Mouse (Mus musculus) hindbrain, embryonic 16.5 days (tissue): Measurements from ENCODE around the gene Lbhd1. TPM values are rescaled to one million over a fixed set of nuclear protein-coding genes. Genes with fewer than 3 reads are reported as not detected.

Source experiments
- ATAC-seq: fragments of 200-750 bp; cut with Nextera tagmentation; 2 replicates; pipeline ENCODE4 v1.8.0; 2017; ENCODE audit warnings: moderate TSS enrichment, moderate library complexity
- H3K27ac ChIP-seq: fragments of 300-500 bp; sonication (generic); 2 replicates; pipeline ENCODE4 v1.5.1; 2014; ENCODE audit warnings: low read depth, mild to moderate bottlenecking, control low read depth, low read length, moderate library complexity
- H3K27me3 ChIP-seq: fragments of 300-500 bp; sonication (generic); replicated peaks from 2 replicates; pipeline ENCODE4 v1.6.1; 2014; ENCODE audit warnings: low read length; ENCODE audit not compliant: control insufficient read depth, insufficient read depth
- H3K36me3 ChIP-seq: fragments of 300-500 bp; sonication (generic); 2 replicates; pipeline ENCODE4 v1.6.1; 2014; ENCODE audit warnings: mild to moderate bottlenecking, low read length, moderate library complexity, mixed read lengths; ENCODE audit not compliant: control insufficient read depth, insufficient read depth
- H3K4me1 ChIP-seq: fragments of 300-500 bp; sonication (generic); 2 replicates; pipeline ENCODE4 v1.6.1; 2014; ENCODE audit warnings: low read depth, low read length; ENCODE audit not compliant: control insufficient read depth, insufficient read depth
- H3K4me2 ChIP-seq: fragments of 300-500 bp; sonication (generic); 2 replicates; pipeline ENCODE4 v1.6.1; 2014; ENCODE audit warnings: mild to moderate bottlenecking, low read length, control low read depth, moderate library complexity
- H3K4me3 ChIP-seq: fragments of 300-500 bp; sonication (generic); 2 replicates; pipeline ENCODE4 v1.5.1; 2014; ENCODE audit warnings: mild to moderate bottlenecking, low read length, control low read depth, moderate library complexity
- H3K9ac ChIP-seq: fragments of 300-500 bp; sonication (generic); 2 replicates; pipeline ENCODE4 v1.6.1; 2014; ENCODE audit warnings: low read depth, mild to moderate bottlenecking, control low read depth, low read length, moderate library complexity
- H3K9me3 ChIP-seq: fragments of 300-500 bp; sonication (generic); 2 replicates; pipeline ENCODE4 v1.6.1; 2014; ENCODE audit warnings: mild to moderate bottlenecking, low read length, moderate library complexity; ENCODE audit not compliant: control insufficient read depth
- WGBS: fragments of 180-500 bp; shearing (Covaris S2); extraction: QIAGEN DNeasy Blood & Tissue Kit; methylation state at CpG from one replicate; pipeline ENCODE4 v1.1.7; 2014; 5-methylcytosine and 5-hydroxymethylcytosine counted together
- polyA plus RNA-seq: library from polyadenylated mRNA; unstranded; fragments of >200 nt; fragmentation: Nextera tagmentation; extraction: Ambion mirVana; gene quantifications from 2 replicates; pipeline ENCODE4 v1.2.1, GENCODE M21; 2015

The Lbhd1 gene
- polyA plus RNA-seq, 1 experiment from 2014 or later: 35.0 TPM

DNA sequence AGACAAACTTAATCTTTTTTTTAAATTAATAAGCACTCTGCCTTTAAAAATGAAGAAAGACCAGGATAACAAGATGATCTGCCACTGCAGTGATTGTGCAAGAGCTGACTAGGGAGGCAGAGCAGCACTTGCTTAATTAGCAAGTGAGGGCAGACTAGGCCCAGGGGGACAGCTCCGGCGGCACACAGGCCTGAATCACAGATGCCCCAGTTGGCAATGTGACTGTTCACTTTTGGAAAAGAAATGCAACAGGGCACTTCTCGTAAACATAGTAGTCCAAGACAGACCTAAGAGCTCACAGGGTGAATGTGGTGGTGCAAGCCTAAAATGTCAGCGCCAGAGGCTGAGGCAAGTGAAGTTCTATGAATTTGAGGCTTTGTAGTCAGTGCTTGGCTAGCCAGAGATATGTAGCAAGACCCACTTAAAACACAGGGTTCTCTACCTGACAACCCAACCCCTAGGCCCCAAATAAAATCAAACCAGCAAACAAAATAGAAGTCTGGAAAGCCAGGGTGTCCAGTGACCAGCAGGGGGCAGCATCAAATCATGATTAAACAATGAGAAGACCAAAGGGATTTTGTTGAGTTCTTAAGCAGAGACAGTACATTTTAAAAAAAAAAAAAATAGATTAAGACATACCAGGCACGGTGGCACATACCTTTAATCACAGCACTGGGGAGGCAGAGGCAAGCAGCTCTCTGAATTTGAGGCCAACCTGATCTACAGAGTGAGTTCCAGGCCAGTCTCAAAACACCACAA, 39.0 kb upstream of the Lbhd1 start:
- ATAC-seq: no peak
- no peaks in the 10 kb centered on the region for H3K27me3 ChIP-seq
- H3K9ac ChIP-seq: no peak overlapping the region
- no peak overlapping the region for H3K27ac ChIP-seq
- no peaks in the 10 kb centered on the region for H3K9me3 ChIP-seq
- no peak overlapping the region for H3K4me2 ChIP-seq
- no peak overlapping the region for H3K4me3 ChIP-seq
- 62% methylated on average over 5 of the region's 5 CpGs for WGBS
- H3K36me3 ChIP-seq: peaks cover 23% of the 10 kb centered on the region
- peaks cover 12% of the 10 kb centered on the region for H3K4me1 ChIP-seq

DNA sequence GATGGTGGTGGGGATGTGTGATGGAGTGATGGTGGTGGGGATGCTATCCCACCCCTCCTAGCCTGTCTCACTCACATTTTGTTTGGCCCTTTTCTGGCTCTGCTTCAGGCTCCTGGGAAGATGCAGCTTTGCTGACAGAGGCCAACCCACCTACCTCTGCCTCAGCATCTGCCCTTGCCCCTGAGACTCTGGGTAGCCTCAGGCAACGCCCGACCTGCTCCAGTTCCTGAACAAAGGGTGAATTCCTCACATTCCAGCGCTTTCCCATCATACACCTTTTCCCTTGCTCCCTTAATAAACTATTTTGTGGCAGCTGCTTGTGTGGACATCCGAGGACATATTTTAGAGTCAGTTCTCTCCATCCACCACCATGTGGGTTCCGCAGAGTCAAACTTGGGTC, 35.2 kb upstream of the Lbhd1 start:
- no peak for ATAC-seq
- H3K4me2 ChIP-seq: no peak overlapping the region

DNA sequence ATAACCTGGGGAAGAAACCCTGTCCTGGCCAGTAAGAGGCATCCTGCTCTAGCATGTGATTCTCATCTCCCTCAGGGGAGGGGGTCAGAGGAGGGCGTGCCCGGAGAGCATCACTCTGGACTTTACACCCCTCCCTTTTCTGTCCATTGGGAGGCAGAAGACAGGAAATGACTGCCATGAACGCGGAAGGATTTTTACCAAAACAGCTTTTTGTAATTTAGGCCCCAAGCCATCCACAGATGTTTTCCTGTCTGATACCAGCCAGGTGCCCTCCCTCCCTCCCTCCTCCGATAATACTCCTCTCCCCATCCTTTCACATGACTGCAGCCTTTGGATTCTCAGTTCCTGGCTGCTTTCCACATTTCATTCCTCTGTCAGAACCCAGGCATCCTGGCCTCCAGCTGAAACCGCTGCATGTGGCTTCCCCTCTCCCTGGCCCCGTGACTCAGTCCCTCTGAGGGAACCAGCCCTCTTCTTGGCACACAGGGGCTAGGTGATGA, 33.1 kb upstream of the Lbhd1 start, which contains the start of gene Lrrn4cl:
Gene Lrrn4cl, plus strand, starts transcription at position 367 of the 500 bp plus-strand sequence.
- WGBS: 37% methylated on average over 7 of the region's 7 CpGs
- no peak within 1 kb of the TSS for H3K27ac ChIP-seq
- H3K36me3 ChIP-seq: peaks cover 16% of the 10 kb centered on the region
- no peak within 1 kb of the TSS for H3K4me3 ChIP-seq
- H3K4me2 ChIP-seq: no peak within 1 kb of the TSS
- ATAC-seq: peak; percentile 56; the same call in 1 of the 2 replicates
- H3K4me1 ChIP-seq: no peaks in the 10 kb centered on the region
- H3K27me3 ChIP-seq: no peaks in the 10 kb centered on the region
- H3K9me3 ChIP-seq: no peaks in the 10 kb centered on the region
- peak within 1 kb of the TSS; percentile 27; the same call in 1 of the 2 replicates for H3K9ac ChIP-seq

More for the DNA sequence above, 35.2 kb upstream of the Lbhd1 start:
- WGBS: 76% methylated on average over 5 of the region's 5 CpGs
- Histone ChIP-seq H3K27me3 (no peaks in the 10 kb centered on the region), H3K9ac (no peak overlapping the region), H3K27ac (no peak overlapping the region), H3K9me3 (no peaks in the 10 kb centered on the region), H3K4me1 (no peaks in the 10 kb centered on the region; the same call in 1 of the 2 replicates), H3K36me3 (peaks cover 16% of the 10 kb centered on the region), H3K4me3 (no peak overlapping the region)

DNA sequence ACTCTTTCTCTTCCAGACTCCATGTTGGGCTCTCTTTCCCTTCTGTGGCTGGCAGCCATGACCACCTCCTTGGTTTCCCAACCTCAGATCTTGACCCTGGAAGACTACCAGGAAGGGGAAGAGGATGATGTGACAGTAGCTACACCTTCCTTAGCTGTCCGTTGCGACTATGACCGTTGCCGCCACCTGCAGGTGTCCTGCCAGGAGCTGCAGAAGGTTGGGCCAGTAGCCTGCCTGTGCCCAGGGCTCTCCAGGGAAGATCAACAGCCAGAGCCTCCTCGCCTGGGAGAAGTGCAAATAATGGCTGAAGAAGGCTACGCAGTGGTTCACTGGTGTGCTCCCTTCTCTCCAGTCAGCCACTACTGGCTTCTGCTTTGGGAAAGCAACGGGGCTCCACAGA, 31.9 kb upstream of the Lbhd1 start:
- 57% methylated on average over 7 of the region's 7 CpGs for WGBS

GRCm38 (mm10) chr19:8852236-8852928, 31.1 kb upstream of the Lbhd1 start:
- H3K9ac ChIP-seq: no peak overlapping the region
- no peaks in the 10 kb centered on the region for H3K27me3 ChIP-seq
- peaks cover 7% of the 10 kb centered on the region for H3K36me3 ChIP-seq
- H3K9me3 ChIP-seq: no peaks in the 10 kb centered on the region
- 59% methylated on average over 10 of the region's 10 CpGs for WGBS
- ATAC-seq: no peak
- no peak overlapping the region for H3K4me2 ChIP-seq
- no peak overlapping the region for H3K27ac ChIP-seq
- no peaks in the 10 kb centered on the region for H3K4me1 ChIP-seq
- no peak overlapping the region for H3K4me3 ChIP-seq

More for the DNA sequence above, 31.9 kb upstream of the Lbhd1 start:
- no peak overlapping the region for H3K4me3 ChIP-seq
- H3K27ac ChIP-seq: no peak overlapping the region
- H3K27me3 ChIP-seq: no peaks in the 10 kb centered on the region
- no peak for ATAC-seq
- H3K4me2 ChIP-seq: no peak overlapping the region
- H3K36me3 ChIP-seq: peaks cover 11% of the 10 kb centered on the region
- H3K9ac ChIP-seq: no peak overlapping the region
- H3K4me1 ChIP-seq: no peaks in the 10 kb centered on the region
- no peaks in the 10 kb centered on the region for H3K9me3 ChIP-seq

DNA sequence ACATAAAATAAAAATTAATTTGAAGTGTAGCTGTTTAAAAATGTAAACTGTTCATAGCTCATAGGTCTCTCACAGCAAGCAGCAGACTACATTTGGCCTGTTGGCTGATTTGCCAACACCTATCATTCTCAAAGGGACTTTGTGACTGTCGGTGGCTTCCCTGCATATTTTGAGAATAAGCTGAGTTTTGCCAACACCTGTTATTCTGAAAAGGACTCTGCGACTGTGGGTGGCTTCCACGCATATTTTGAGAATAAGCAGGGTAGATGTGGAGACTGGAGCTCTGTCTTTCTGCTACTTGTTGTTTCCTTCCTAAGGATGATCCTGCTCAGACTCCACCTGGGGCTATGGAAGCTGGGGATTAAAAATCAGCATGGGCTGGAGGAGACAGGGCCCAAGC, 30.4 kb upstream of the Lbhd1 start:
- 82% methylated on average over 3 of the region's 3 CpGs for WGBS
- ATAC-seq: no peak
- H3K4me1 ChIP-seq: no peaks in the 10 kb centered on the region
- H3K4me3 ChIP-seq: no peak overlapping the region
- no peaks in the 10 kb centered on the region for H3K9me3 ChIP-seq
- H3K27ac ChIP-seq: no peak overlapping the region
- no peaks in the 10 kb centered on the region for H3K27me3 ChIP-seq
- H3K36me3 ChIP-seq: peaks cover 2% of the 10 kb centered on the region; the same call in 1 of the 2 replicates
- no peak overlapping the region for H3K9ac ChIP-seq
- no peak overlapping the region for H3K4me2 ChIP-seq

DNA sequence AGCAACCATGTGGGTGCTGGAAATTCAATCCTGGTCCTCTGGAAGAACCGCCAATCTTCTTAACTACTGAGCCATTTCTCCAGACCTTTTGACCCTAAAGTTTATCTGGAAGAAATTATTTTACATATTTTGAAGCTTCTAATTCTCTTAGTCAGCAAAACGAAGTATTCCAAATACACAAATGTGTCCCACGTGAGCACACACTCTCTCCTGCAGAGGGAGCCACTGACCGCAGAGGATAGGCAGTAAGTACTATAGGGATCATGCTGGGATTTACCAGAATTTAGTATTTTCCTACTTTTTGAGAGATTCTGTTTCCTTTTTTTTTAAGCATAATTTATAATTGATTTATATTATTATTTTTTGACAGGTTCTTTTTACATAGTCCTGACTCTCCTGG, 25.8 kb upstream of the Lbhd1 start:
- H3K4me2 ChIP-seq: no peak overlapping the region
- H3K27ac ChIP-seq: no peak overlapping the region
- no peaks in the 10 kb centered on the region for H3K27me3 ChIP-seq
- no peak for ATAC-seq
- no peak overlapping the region for H3K4me3 ChIP-seq
- no peak overlapping the region for H3K9ac ChIP-seq
- no peaks in the 10 kb centered on the region for H3K4me1 ChIP-seq
- H3K9me3 ChIP-seq: no peaks in the 10 kb centered on the region
- no peaks in the 10 kb centered on the region for H3K36me3 ChIP-seq
- WGBS: 39% methylated on average over 4 of the region's 4 CpGs

DNA sequence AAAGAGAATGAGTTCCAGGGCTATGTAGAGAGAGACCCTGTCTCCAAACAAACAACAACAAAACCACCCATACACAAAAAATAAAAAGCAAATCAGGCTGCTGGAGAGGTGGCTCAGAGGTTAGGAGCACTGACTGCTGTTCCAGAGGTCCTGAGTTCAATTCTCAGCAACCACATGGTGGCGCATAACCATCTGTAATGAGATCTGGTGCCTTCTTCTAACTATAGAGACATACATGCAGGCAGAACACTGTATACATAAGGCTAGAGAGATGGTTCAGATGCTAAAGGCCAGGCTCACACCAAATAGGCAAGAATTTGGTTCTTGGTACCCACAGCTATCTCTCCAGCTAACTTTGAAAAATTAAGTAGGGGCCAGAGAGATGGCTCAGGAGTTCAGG, 24.5 kb upstream of the Lbhd1 start:
- H3K27me3 ChIP-seq: no peaks in the 10 kb centered on the region
- no peak overlapping the region for H3K4me2 ChIP-seq
- ATAC-seq: no peak
- H3K4me1 ChIP-seq: no peaks in the 10 kb centered on the region
- no peak overlapping the region for H3K4me3 ChIP-seq
- no peaks in the 10 kb centered on the region for H3K9me3 ChIP-seq
- no peaks in the 10 kb centered on the region for H3K36me3 ChIP-seq
- H3K27ac ChIP-seq: no peak overlapping the region
- 15% methylated on average over 1 of the region's 1 CpGs for WGBS
- no peak overlapping the region for H3K9ac ChIP-seq

DNA sequence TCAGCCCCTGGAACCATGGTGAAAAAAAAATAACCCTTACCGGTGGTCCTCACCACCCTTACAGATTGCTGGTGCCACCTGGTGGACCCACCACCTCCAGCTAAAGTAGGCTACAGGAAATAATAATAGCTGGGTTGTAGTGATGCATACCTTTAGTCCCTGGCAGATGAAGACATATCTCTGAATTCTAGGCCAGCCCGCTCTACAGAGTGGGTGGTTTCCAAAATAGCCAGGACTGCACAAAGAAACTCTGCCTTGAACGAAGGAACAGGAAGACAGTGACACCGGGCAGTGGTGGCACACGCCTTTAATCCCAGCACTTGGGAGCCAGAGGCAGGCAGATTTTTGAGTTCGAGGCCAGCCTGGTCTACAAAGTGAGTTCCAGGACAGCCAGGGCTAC, 19.3 kb upstream of the Lbhd1 start:
- no peak for ATAC-seq
- 85% methylated on average over 6 of the region's 6 CpGs for WGBS
- Histone ChIP-seq H3K4me1 (no peaks in the 10 kb centered on the region), H3K27me3 (no peaks in the 10 kb centered on the region), H3K27ac (no peak overlapping the region), H3K9ac (no peak overlapping the region), H3K9me3 (no peaks in the 10 kb centered on the region), H3K4me2 (no peak overlapping the region), H3K4me3 (no peak overlapping the region), H3K36me3 (no peaks in the 10 kb centered on the region)
